Mouse (Mus musculus) lung, postnatal 0 days (tissue): ENCODE results near the gene Akt1. TPM values are rescaled to one million over a fixed set of nuclear protein-coding genes. Genes with fewer than 3 reads are reported as not detected.
A peak's percentile ranks its signal among the peaks of the same experiment; 100 is the strongest.

Experiments
- ATAC-seq: fragments of 200-750 bp; cut with Nextera tagmentation; 2 replicates; pipeline ENCODE4 v1.8.0; 2017; ENCODE audit warnings: moderate library complexity
- DNase-seq: peaks from one replicate; pipeline ENCODE4 v3.0.0-alpha.2; 2016; ENCODE audit warnings: low spot score
- H3K27ac ChIP-seq: fragments of 300-500 bp; sonication (generic); 2 replicates; pipeline ENCODE4 v1.5.1; 2014; ENCODE audit warnings: antibody characterized with exemption, mild to moderate bottlenecking, low read length, mixed read lengths
- H3K27me3 ChIP-seq: fragments of 300-500 bp; sonication (generic); replicated peaks from 2 replicates; pipeline ENCODE4 v1.6.1; 2014; ENCODE audit warnings: low read length, mixed read lengths; ENCODE audit not compliant: insufficient read depth
- H3K36me3 ChIP-seq: fragments of 300-500 bp; sonication (generic); 2 replicates; pipeline ENCODE4 v1.6.1; 2014; ENCODE audit warnings: low read length, mixed read lengths; ENCODE audit not compliant: insufficient read depth
- H3K4me1 ChIP-seq: fragments of 300-500 bp; sonication (generic); 2 replicates; pipeline ENCODE4 v1.6.1; 2014; ENCODE audit warnings: antibody characterized with exemption, low read depth, low read length, mixed read lengths; ENCODE audit not compliant: insufficient read depth
- H3K4me2 ChIP-seq: fragments of 300-500 bp; sonication (generic); replicated peaks from 2 replicates; pipeline ENCODE4 v1.6.1; 2014; ENCODE audit warnings: low read depth, mild to moderate bottlenecking, low read length, moderate library complexity, mixed read lengths
- H3K4me3 ChIP-seq: fragments of 300-500 bp; sonication (generic); 2 replicates; pipeline ENCODE4 v1.5.1; 2014; ENCODE audit warnings: low read depth, low read length
- H3K9ac ChIP-seq: fragments of 300-500 bp; sonication (generic); replicated peaks from 2 replicates; pipeline ENCODE4 v1.6.1; 2014; ENCODE audit warnings: low read depth, mild to moderate bottlenecking
- H3K9me3 ChIP-seq: fragments of 300-500 bp; sonication (generic); 2 replicates; pipeline ENCODE4 v1.6.1; 2016; ENCODE audit warnings: low read length, mixed read lengths
- CTCF ChIP-seq: IDR thresholded peaks from 2 replicates; pipeline ENCODE4 v1.5.1; 2016; ENCODE audit warnings: antibody characterized with exemption, mild to moderate bottlenecking
- EP300 ChIP-seq: IDR thresholded peaks from 2 replicates; pipeline ENCODE4 v1.6.1; 2016; ENCODE audit warnings: antibody characterized with exemption, mild to moderate bottlenecking, control low read depth
- WGBS: fragments of 180-500 bp; shearing (Covaris S2); extraction: QIAGEN DNeasy Blood & Tissue Kit; methylation state at CpG from one replicate; pipeline ENCODE4 v1.1.7; 2014; 5-methylcytosine and 5-hydroxymethylcytosine counted together
- polyA plus RNA-seq: library from polyadenylated mRNA; unstranded; fragments of >200 nt; fragmentation: Nextera tagmentation; extraction: Ambion mirVana; gene quantifications from 2 replicates; pipeline ENCODE4 v1.2.1, GENCODE M21; 2015

Akt1 gene
- polyA plus RNA-seq, 1 experiment from 2014 or later, result 78.8 TPM

GRCm38 (mm10) chr12:112632907-112633306, 41.8 kb downstream of the Akt1 start:
- Histone ChIP-seq H3K4me1 (peaks cover 20% of the 10 kb centered on the region), H3K27ac (peak overlapping the region; percentile 65), H3K4me3 (no peak overlapping the region), H3K4me2 (peak overlapping the region; percentile 9; the same call in 1 of the 2 replicates), H3K9ac (no peak overlapping the region), H3K36me3 (no peaks in the 10 kb centered on the region), H3K9me3 (no peaks in the 10 kb centered on the region), H3K27me3 (no peaks in the 10 kb centered on the region)
- TF ChIP-seq CTCF (no peak), EP300 (no peak)
- ATAC-seq, result no peak
- 46% methylated on average over 5 of the region's 5 CpGs for WGBS
- DNase-seq, result peak; percentile 57

- TF ChIP-seq EP300 (peak; percentile 29; the same call in 1 of the 2 replicates), CTCF (no peak)
- Histone ChIP-seq H3K4me2 (peak overlapping the region; percentile 9; the same call in 1 of the 2 replicates), H3K4me1 (peaks cover 21% of the 10 kb centered on the region), H3K27ac (peak overlapping the region; percentile 65), H3K9me3 (no peaks in the 10 kb centered on the region), H3K27me3 (no peaks in the 10 kb centered on the region), H3K4me3 (no peak overlapping the region), H3K36me3 (no peaks in the 10 kb centered on the region), H3K9ac (no peak overlapping the region)
- ATAC-seq (peak; percentile 29), DNase-seq (peak; percentile 70)
- WGBS, result 47% methylated on average over 11 of the region's 11 CpGs
Measured at GRCm38 (mm10) chr12:112632084-112632777, 42.5 kb downstream of the Akt1 start.

- peak overlapping the region; percentile 57; the same call in 1 of the 2 replicates for H3K27ac ChIP-seq
- peak; percentile 49 for DNase-seq
Measured at GRCm38 (mm10) chr12:112631472-112631871, 43.2 kb downstream of the Akt1 start.

GRCm38 (mm10) chr12:112630796-112631195, 43.9 kb downstream of the Akt1 start:
- TF ChIP-seq EP300 (no peak), CTCF (no peak)
- DNase-seq (no peak), ATAC-seq (no peak)
- H3K36me3 ChIP-seq, result no peaks in the 10 kb centered on the region
- no peak overlapping the region; the same call in 1 of the 2 replicates for H3K27ac ChIP-seq
- WGBS, result 51% methylated on average over 5 of the region's 5 CpGs
- H3K27me3 ChIP-seq, result no peaks in the 10 kb centered on the region
- no peak overlapping the region for H3K4me3 ChIP-seq
- no peak overlapping the region for H3K9ac ChIP-seq
- no peak overlapping the region for H3K4me2 ChIP-seq
- H3K9me3 ChIP-seq, result no peaks in the 10 kb centered on the region
- H3K4me1 ChIP-seq, result peaks cover 21% of the 10 kb centered on the region

More at GRCm38 (mm10) chr12:112631472-112631871, 43.2 kb downstream of the Akt1 start:
- Histone ChIP-seq H3K27me3 (no peaks in the 10 kb centered on the region), H3K9ac (no peak overlapping the region), H3K4me2 (no peak overlapping the region), H3K4me1 (peaks cover 21% of the 10 kb centered on the region), H3K9me3 (no peaks in the 10 kb centered on the region), H3K4me3 (no peak overlapping the region), H3K36me3 (no peaks in the 10 kb centered on the region)
- WGBS, result 19% methylated on average over 1 of the region's 1 CpGs
- no peak for TF ChIP-seq EP300
- TF ChIP-seq CTCF, result no peak
- no peak for ATAC-seq

- Histone ChIP-seq H3K27ac (no peak overlapping the region), H3K4me1 (peaks cover 21% of the 10 kb centered on the region), H3K4me2 (no peak overlapping the region), H3K36me3 (no peaks in the 10 kb centered on the region), H3K4me3 (no peak overlapping the region), H3K27me3 (no peaks in the 10 kb centered on the region), H3K9ac (no peak overlapping the region), H3K9me3 (no peaks in the 10 kb centered on the region)
- no peak for ATAC-seq
- DNase-seq, result no peak
- 94% methylated on average over 12 of the region's 12 CpGs for WGBS
- TF ChIP-seq EP300 (no peak), CTCF (no peak)
Measured at GRCm38 (mm10) chr12:112630029-112630428, 44.7 kb downstream of the Akt1 start.

- Histone ChIP-seq H3K36me3 (no peaks in the 10 kb centered on the region), H3K9ac (no peak overlapping the region), H3K4me1 (peaks cover 21% of the 10 kb centered on the region), H3K4me3 (no peak overlapping the region), H3K4me2 (peak overlapping the region; percentile 48), H3K9me3 (no peaks in the 10 kb centered on the region), H3K27me3 (no peaks in the 10 kb centered on the region), H3K27ac (peak overlapping the region; percentile 85)
- DNase-seq (peak; percentile 96), ATAC-seq (peak; percentile 80)
- TF ChIP-seq EP300, result peak; percentile 94
- TF ChIP-seq CTCF, result 0 out of 2 replicates have a peak, but pooled peaks have one; percentile 1
- 15% methylated on average over 19 of the region's 19 CpGs for WGBS
Measured at GRCm38 (mm10) chr12:112628928-112629721, 45.6 kb downstream of the Akt1 start.
